Mouse (Mus musculus) hindbrain, postnatal 0 days (tissue): ENCODE measurements at regions not wholly inside any gene's neighbourhood (a gene's known extent, or its start where the extent isn't known, plus 50 kb on each side); places are given as distances from the start of the nearest gene placed in this dataset.

Source experiments
- ATAC-seq: fragments of 200-750 bp; cut with Nextera tagmentation; 2 replicates; pipeline ENCODE4 v1.8.0; 2017; ENCODE audit warnings: mild to moderate bottlenecking, moderate TSS enrichment, moderate library complexity
- DNase-seq: peaks from one replicate; pipeline ENCODE4 v3.0.0-alpha.2; 2015; ENCODE audit warnings: low spot score
- H3K27ac ChIP-seq: fragments of 300-500 bp; sonication (generic); 2 replicates; pipeline ENCODE4 v1.5.1; 2014; ENCODE audit warnings: mild to moderate bottlenecking
- H3K27me3 ChIP-seq: fragments of 300-500 bp; sonication (generic); 2 replicates; pipeline ENCODE4 v1.6.1; 2014; ENCODE audit warnings: low read length, mixed read lengths; ENCODE audit not compliant: insufficient read depth
- H3K36me3 ChIP-seq: fragments of 300-500 bp; sonication (generic); 2 replicates; pipeline ENCODE4 v1.6.1; 2014; ENCODE audit warnings: low read length, mixed read lengths; ENCODE audit not compliant: insufficient read depth
- H3K4me1 ChIP-seq: fragments of 300-500 bp; sonication (generic); 2 replicates; pipeline ENCODE4 v1.6.1; 2014; ENCODE audit warnings: antibody characterized with exemption, low read length, mixed read lengths; ENCODE audit not compliant: insufficient read depth
- H3K4me2 ChIP-seq: fragments of 300-500 bp; sonication (generic); 2 replicates; pipeline ENCODE4 v1.6.1; 2014; ENCODE audit warnings: low read depth, mild to moderate bottlenecking, low read length, moderate library complexity, mixed read lengths
- H3K4me3 ChIP-seq: fragments of 300-500 bp; sonication (generic); 2 replicates; pipeline ENCODE4 v1.5.1; 2014; ENCODE audit warnings: low read length
- H3K9ac ChIP-seq: fragments of 300-500 bp; sonication (generic); replicated peaks from 2 replicates; pipeline ENCODE4 v1.6.1; 2014; ENCODE audit warnings: mild to moderate bottlenecking, low read length, moderate library complexity, mixed read lengths
- H3K9me3 ChIP-seq: fragments of 300-500 bp; sonication (generic); 2 replicates; pipeline ENCODE4 v1.6.1; 2016; ENCODE audit warnings: low read length, mixed read lengths
- CTCF ChIP-seq: IDR thresholded peaks from 2 replicates; pipeline ENCODE4 v1.5.1; 2016; ENCODE audit warnings: antibody characterized with exemption, control low read depth, low read depth
- WGBS: fragments of 180-500 bp; shearing (Covaris S2); extraction: QIAGEN DNeasy Blood & Tissue Kit; methylation state at CpG from one replicate; pipeline ENCODE4 v1.1.7; 2014; 5-methylcytosine and 5-hydroxymethylcytosine counted together

- H3K27ac ChIP-seq, result no peak overlapping the region
- no peaks in the 10 kb centered on the region for H3K4me1 ChIP-seq
- no peak overlapping the region for H3K4me3 ChIP-seq
- DNase-seq, result peak; percentile 27
- peak; percentile 69 for ATAC-seq
- H3K36me3 ChIP-seq, result no peaks in the 10 kb centered on the region
- H3K9ac ChIP-seq, result no peak overlapping the region
- H3K27me3 ChIP-seq, result no peaks in the 10 kb centered on the region
- WGBS, result 38% methylated on average over 1 of the region's 1 CpGs
- no peak for TF ChIP-seq CTCF
- no peak overlapping the region for H3K4me2 ChIP-seq
- H3K9me3 ChIP-seq, result no peaks in the 10 kb centered on the region
Measured at GRCm38 (mm10) chr10:37412401-37412800, 273.7 kb upstream of the Marcks start.

GRCm38 (mm10) chr10:37409749-37410148 lies 271.0 kb upstream of the Marcks start:
- H3K4me2 ChIP-seq, result no peak overlapping the region
- H3K9ac ChIP-seq, result no peak overlapping the region
- ATAC-seq, result no peak
- no peaks in the 10 kb centered on the region for H3K36me3 ChIP-seq
- H3K27me3 ChIP-seq, result no peaks in the 10 kb centered on the region
- WGBS, result 38% methylated on average over 1 of the region's 1 CpGs
- DNase-seq, result peak; percentile 19
- H3K4me3 ChIP-seq, result no peak overlapping the region
- H3K27ac ChIP-seq, result no peak overlapping the region
- H3K4me1 ChIP-seq, result no peaks in the 10 kb centered on the region
- no peaks in the 10 kb centered on the region for H3K9me3 ChIP-seq
- TF ChIP-seq CTCF, result no peak

GRCm38 (mm10) chr10:37407487-37407886 lies 268.8 kb upstream of the Marcks start:
- Histone ChIP-seq H3K27ac (no peak overlapping the region), H3K4me1 (no peaks in the 10 kb centered on the region), H3K4me3 (no peak overlapping the region), H3K4me2 (no peak overlapping the region), H3K36me3 (no peaks in the 10 kb centered on the region), H3K9ac (no peak overlapping the region), H3K9me3 (no peaks in the 10 kb centered on the region), H3K27me3 (no peaks in the 10 kb centered on the region)
- no peak for TF ChIP-seq CTCF
- ATAC-seq (no peak), DNase-seq (no peak)
- 89% methylated on average over 2 of the region's 2 CpGs for WGBS

- no peaks in the 10 kb centered on the region for H3K9me3 ChIP-seq
- 0 out of 2 replicates have a peak, but pooled peaks cover 4% of the 10 kb centered on the region for H3K4me1 ChIP-seq
- ATAC-seq (no peak), DNase-seq (no peak)
- H3K9ac ChIP-seq, result no peak overlapping the region
- no peaks in the 10 kb centered on the region for H3K36me3 ChIP-seq
- no peak overlapping the region for H3K27ac ChIP-seq
- no peak for TF ChIP-seq CTCF
- H3K4me3 ChIP-seq, result no peak overlapping the region
- no peak overlapping the region for H3K4me2 ChIP-seq
- WGBS, result 87% methylated on average over 4 of the region's 4 CpGs
- H3K27me3 ChIP-seq, result no peaks in the 10 kb centered on the region
Measured at GRCm38 (mm10) chr10:37404933-37405332, 266.2 kb upstream of the Marcks start.

- no peaks in the 10 kb centered on the region for H3K27me3 ChIP-seq
- H3K4me2 ChIP-seq, result no peak overlapping the region
- H3K27ac ChIP-seq, result no peak overlapping the region
- 0 out of 2 replicates have a peak, but pooled peaks cover 4% of the 10 kb centered on the region for H3K4me1 ChIP-seq
- no peak for TF ChIP-seq CTCF
- DNase-seq (no peak), ATAC-seq (no peak)
- no peak overlapping the region for H3K9ac ChIP-seq
- no peaks in the 10 kb centered on the region for H3K9me3 ChIP-seq
- no peak overlapping the region for H3K4me3 ChIP-seq
- H3K36me3 ChIP-seq, result no peaks in the 10 kb centered on the region
Measured at GRCm38 (mm10) chr10:37404407-37404806, 265.7 kb upstream of the Marcks start.

GRCm38 (mm10) chr10:37402376-37402775 lies 263.7 kb upstream of the Marcks start:
- H3K27me3 ChIP-seq, result no peaks in the 10 kb centered on the region
- no peak for DNase-seq
- H3K9me3 ChIP-seq, result no peaks in the 10 kb centered on the region
- ATAC-seq, result no peak
- H3K4me2 ChIP-seq, result no peak overlapping the region
- H3K27ac ChIP-seq, result no peak overlapping the region
- peaks cover 4% of the 10 kb centered on the region; the same call in 1 of the 2 replicates for H3K4me1 ChIP-seq
- TF ChIP-seq CTCF, result no peak
- H3K36me3 ChIP-seq, result no peaks in the 10 kb centered on the region
- H3K4me3 ChIP-seq, result no peak overlapping the region
- H3K9ac ChIP-seq, result no peak overlapping the region
- WGBS, result 79% methylated on average over 1 of the region's 1 CpGs

GRCm38 (mm10) chr10:37400991-37401390 lies 262.3 kb upstream of the Marcks start:
- DNase-seq (peak; percentile 71), ATAC-seq (peak; percentile 79)
- H3K9me3 ChIP-seq, result no peaks in the 10 kb centered on the region
- no peaks in the 10 kb centered on the region for H3K36me3 ChIP-seq
- no peak overlapping the region for H3K4me2 ChIP-seq
- H3K9ac ChIP-seq, result no peak overlapping the region
- 0 out of 2 replicates have a peak, but pooled peaks have one; percentile 23 for TF ChIP-seq CTCF
- WGBS, result 36% methylated on average over 1 of the region's 1 CpGs
- peaks cover 11% of the 10 kb centered on the region for H3K4me1 ChIP-seq
- no peaks in the 10 kb centered on the region for H3K27me3 ChIP-seq
- no peak overlapping the region for H3K4me3 ChIP-seq
- no peak overlapping the region for H3K27ac ChIP-seq
